Mouse (Mus musculus) gonadal fat pad, adult 2 months (tissue): ENCODE measurements around the gene Hsd11b1. TPM values are rescaled to one million over a fixed set of nuclear protein-coding genes. Genes with fewer than 3 reads are reported as not detected.
"Not testable (repeated sequence)": the region's sequence is repeated elsewhere in the genome, so short reads cannot be mapped to it uniquely, and the experiment has no call there.

Experiments used
- DNase-seq: peaks from one replicate; pipeline ENCODE4 v3.0.0-alpha.2; 2012; ENCODE audit warnings: low read depth
- polyA plus RNA-seq: library from polyadenylated mRNA; depleted of rRNA; stranded (reverse); fragments of >200 nt; gene quantifications from 2 replicates; pipeline ENCODE4 v1.2.3, GENCODE M21; 2012; rRNA removed

The Hsd11b1 gene
- 82.3 and 184 TPM in 2 replicates for polyA plus RNA-seq

GRCm38 (mm10) chr1:193263955-193264598, at the start of gene Hsd11b1:
Gene Hsd11b1, minus strand, starts transcription at chr1:193264075.
- DNase-seq: no peak

GRCm38 (mm10) chr1:193311596-193311995, 47.7 kb upstream of the Hsd11b1 start:
- DNase-seq: no peak

- no peak for DNase-seq
Measured at GRCm38 (mm10) chr1:193310519-193311085, 46.7 kb upstream of the Hsd11b1 start.

GRCm38 (mm10) chr1:193309785-193310518, 46.1 kb upstream of the Hsd11b1 start:
- DNase-seq: no peak

- DNase-seq: no peak
Measured at GRCm38 (mm10) chr1:193306832-193307231, 43.0 kb upstream of the Hsd11b1 start.

GRCm38 (mm10) chr1:193305386-193305785, 41.5 kb upstream of the Hsd11b1 start:
- DNase-seq: no peak

- DNase-seq: no peak
Measured at GRCm38 (mm10) chr1:193303096-193303495, 39.2 kb upstream of the Hsd11b1 start.

GRCm38 (mm10) chr1:193302093-193302405, 38.2 kb upstream of the Hsd11b1 start:
- DNase-seq: no peak

- DNase-seq: no peak
Measured at GRCm38 (mm10) chr1:193301216-193302092, 37.6 kb upstream of the Hsd11b1 start.

- no peak for DNase-seq
Measured at GRCm38 (mm10) chr1:193299995-193300394, 36.1 kb upstream of the Hsd11b1 start.

- no peak for DNase-seq
Measured at GRCm38 (mm10) chr1:193298141-193298765, 34.4 kb upstream of the Hsd11b1 start.

GRCm38 (mm10) chr1:193295920-193296319, 32.0 kb upstream of the Hsd11b1 start:
- DNase-seq: no peak

GRCm38 (mm10) chr1:193293926-193294325, 30.1 kb upstream of the Hsd11b1 start:
- DNase-seq: no peak

- DNase-seq: no peak
Measured at GRCm38 (mm10) chr1:193293039-193293438, 29.2 kb upstream of the Hsd11b1 start.

- no peak for DNase-seq
Measured at GRCm38 (mm10) chr1:193290686-193291085, 26.8 kb upstream of the Hsd11b1 start.

GRCm38 (mm10) chr1:193289914-193290313, 26.0 kb upstream of the Hsd11b1 start:
- DNase-seq: no peak

GRCm38 (mm10) chr1:193289076-193289475, 25.2 kb upstream of the Hsd11b1 start:
- no peak for DNase-seq

GRCm38 (mm10) chr1:193287578-193287977, 23.7 kb upstream of the Hsd11b1 start:
- DNase-seq: no peak

- DNase-seq: not testable (repeated sequence)
Measured at GRCm38 (mm10) chr1:193285766-193286325, 22.0 kb upstream of the Hsd11b1 start.

- no peak for DNase-seq
Measured at GRCm38 (mm10) chr1:193284228-193284779, 20.4 kb upstream of the Hsd11b1 start.

- DNase-seq: no peak
Measured at GRCm38 (mm10) chr1:193281344-193281743, 17.5 kb upstream of the Hsd11b1 start.
